Comparison of ENCODE assay signal across 11 mouse cellular contexts in genomic region chr16:94435495-94436234, GRCm38 (mm10).
DNase-seq lines count a peak whose midpoint lies in the region.
"Had no signal": no experiment of that assay in that cellular context is flagged by ENCODE, and none has a peak within 500 bp of the region (broad histone marks: within the 10 kb centered on the region; RNA-seq: fewer than 3 reads in every experiment).

No protein-coding gene starts in this region.

- peak; percentile 22 for DNase-seq in heart, postnatal 4 days
- no peak for DNase-seq in heart, postnatal 25 days (ENCODE audit: low spot score)
- DNase-seq in MN1 (ENCODE audit: low spot score): peak; percentile 27
- peak; percentile 74 for DNase-seq in brain, adult 2 months (ENCODE audit: low read depth, low spot score)
- DNase-seq in lung, postnatal 10 days: peak; percentile 45
- DNase-seq in urinary bladder, postnatal 4 days (ENCODE audit: low spot score in 2 of 2): no peak
- DNase-seq in ovary, adult 18-20 months (ENCODE audit: low spot score): no peak
- DNase-seq in urinary bladder, postnatal 14 days (ENCODE audit: low spot score): no peak
- DNase-seq: cerebellum, adult 11-12 months; gastrocnemius, postnatal 14 days; kidney, adult 18-20 months had no signal

- intact Hi-C loops in heart, postnatal 25 days (cut with DNase I): no loop called here

Comparison
In these comparisons a context has a peak if more than half of its experiments do, and no peak if none do; other contexts are left out.
1. DNase-seq: peak in heart, postnatal 4 days (single experiment), MN1 (single experiment), brain, adult 2 months (single experiment) and lung, postnatal 10 days (single experiment); none in heart, postnatal 25 days (single experiment), urinary bladder, postnatal 4 days (0 of 2), ovary, adult 18-20 months (single experiment) and urinary bladder, postnatal 14 days (single experiment).